Mouse (Mus musculus): Measurements from ENCODE around the gene AU040320. TPM values are rescaled to one million over a fixed set of nuclear protein-coding genes. Genes with fewer than 3 reads are reported as not detected.
A peak's percentile ranks its signal among the peaks of the same experiment; 100 is the strongest.

The AU040320 gene
- total RNA-seq, 1 experiment from 2014 or later, result 28.6 TPM

- ATAC-seq (replicated peaks; ENCODE audit: low read depth, poor library complexity, severe bottlenecking), result no peak
These were observed 26.8 kb downstream of the AU040320 start for GRCm38 (mm10) chr4:126779826-126780775.

GRCm38 (mm10) chr4:126781871-126782270 is 28.5 kb downstream of the AU040320 start:
- ATAC-seq (replicated peaks; ENCODE audit: low read depth, poor library complexity, severe bottlenecking), result no peak

- no peak for ATAC-seq (replicated peaks; ENCODE audit: low read depth, poor library complexity, severe bottlenecking)
These were observed 29.2 kb downstream of the AU040320 start for GRCm38 (mm10) chr4:126782512-126782911.

GRCm38 (mm10) chr4:126782996-126783395 is 29.7 kb downstream of the AU040320 start:
- no peak for ATAC-seq (replicated peaks; ENCODE audit: low read depth, poor library complexity, severe bottlenecking)

- ATAC-seq (replicated peaks; ENCODE audit: low read depth, poor library complexity, severe bottlenecking), result no peak
These were observed 39.2 kb downstream of the AU040320 start for GRCm38 (mm10) chr4:126792341-126793102.

- no peak for ATAC-seq (replicated peaks; ENCODE audit: low read depth, poor library complexity, severe bottlenecking)
These were observed 48.8 kb downstream of the AU040320 start for GRCm38 (mm10) chr4:126802174-126802573.

GRCm38 (mm10) chr4:126803268-126803873 is 50.0 kb downstream of the AU040320 start:
- peak; percentile 75 for ATAC-seq (replicated peaks; ENCODE audit: low read depth, poor library complexity, severe bottlenecking)

- ATAC-seq (replicated peaks; ENCODE audit: low read depth, poor library complexity, severe bottlenecking), result no peak
These were observed 52.4 kb downstream of the AU040320 start for GRCm38 (mm10) chr4:126805741-126806140.

- no peak for ATAC-seq (replicated peaks; ENCODE audit: low read depth, poor library complexity, severe bottlenecking)
These were observed 53.5 kb downstream of the AU040320 start for GRCm38 (mm10) chr4:126806692-126807427.

- no peak for ATAC-seq (replicated peaks; ENCODE audit: low read depth, poor library complexity, severe bottlenecking)
These were observed 57.2 kb downstream of the AU040320 start for GRCm38 (mm10) chr4:126810566-126810965.

- no peak for ATAC-seq (replicated peaks; ENCODE audit: low read depth, poor library complexity, severe bottlenecking)
These were observed 59.9 kb downstream of the AU040320 start for GRCm38 (mm10) chr4:126813212-126813611.

- ATAC-seq (replicated peaks; ENCODE audit: low read depth, poor library complexity, severe bottlenecking), result peak; percentile 86
These were observed 61.5 kb downstream of the AU040320 start for GRCm38 (mm10) chr4:126814854-126815253.

- no peak for ATAC-seq (replicated peaks; ENCODE audit: low read depth, poor library complexity, severe bottlenecking)
These were observed 69.8 kb downstream of the AU040320 start for GRCm38 (mm10) chr4:126822891-126823882.

GRCm38 (mm10) chr4:126823917-126824316 is 70.6 kb downstream of the AU040320 start:
- no peak for ATAC-seq (replicated peaks; ENCODE audit: low read depth, poor library complexity, severe bottlenecking)

GRCm38 (mm10) chr4:126831122-126831521 is 77.8 kb downstream of the AU040320 start:
- no peak for ATAC-seq (replicated peaks; ENCODE audit: low read depth, poor library complexity, severe bottlenecking)

- no peak for ATAC-seq (replicated peaks; ENCODE audit: low read depth, poor library complexity, severe bottlenecking)
These were observed 85.5 kb downstream of the AU040320 start for GRCm38 (mm10) chr4:126838799-126839198.

- peak; percentile 96 for ATAC-seq (replicated peaks; ENCODE audit: low read depth, poor library complexity, severe bottlenecking)
These were observed 86.5 kb downstream of the AU040320 start for GRCm38 (mm10) chr4:126839873-126840272.

- ATAC-seq (replicated peaks; ENCODE audit: low read depth, poor library complexity, severe bottlenecking), result no peak
These were observed 87.7 kb downstream of the AU040320 start for GRCm38 (mm10) chr4:126840996-126841560.
